Mouse (Mus musculus): Measurements from ENCODE around the gene Cmya5. TPM values are rescaled to one million over a fixed set of nuclear protein-coding genes. Genes with fewer than 3 reads are reported as not detected.

Gene Cmya5
- polyA plus RNA-seq, 1 experiment from 2014 or later = 0.56 TPM

- Histone ChIP-seq H3K36me3 (no peaks in the 10 kb centered on the region), H3K9ac (no peak overlapping the region), H3K4me3 (no peak overlapping the region), H3K4me1 (no peaks in the 10 kb centered on the region), H3K27me3 (no peaks in the 10 kb centered on the region), H3K27ac (no peak overlapping the region), H3K4me2 (no peak overlapping the region), H3K9me3 (no peaks in the 10 kb centered on the region)
- 78% methylated on average over 7 of the region's 7 CpGs for WGBS
- no peak for ATAC-seq (ENCODE audit: insufficient number of reproducible peaks, low FRiP score, low TSS enrichment, low read depth)
Measured at GRCm38 (mm10) chr13:93057492-93058260, 86.8 kb downstream of the Cmya5 start.

- no peak overlapping the region for H3K4me3 ChIP-seq
- H3K9me3 ChIP-seq = no peaks in the 10 kb centered on the region
- no peaks in the 10 kb centered on the region for H3K36me3 ChIP-seq
- no peak for ATAC-seq (ENCODE audit: insufficient number of reproducible peaks, low FRiP score, low TSS enrichment, low read depth)
- H3K27ac ChIP-seq = no peak overlapping the region
- 83% methylated on average over 1 of the region's 1 CpGs for WGBS
- no peaks in the 10 kb centered on the region for H3K27me3 ChIP-seq
- H3K4me2 ChIP-seq = no peak overlapping the region
- H3K9ac ChIP-seq = no peak overlapping the region
- no peaks in the 10 kb centered on the region for H3K4me1 ChIP-seq
Measured at GRCm38 (mm10) chr13:93056091-93056490, 88.4 kb downstream of the Cmya5 start.

- H3K4me1 ChIP-seq = no peaks in the 10 kb centered on the region
- no peak overlapping the region for H3K4me3 ChIP-seq
- H3K4me2 ChIP-seq = no peak overlapping the region
- H3K27me3 ChIP-seq = no peaks in the 10 kb centered on the region
- no peak overlapping the region for H3K27ac ChIP-seq
- no peaks in the 10 kb centered on the region for H3K36me3 ChIP-seq
- H3K9ac ChIP-seq = no peak overlapping the region
- no peak for ATAC-seq (ENCODE audit: insufficient number of reproducible peaks, low FRiP score, low TSS enrichment, low read depth)
- 66% methylated on average over 5 of the region's 5 CpGs for WGBS
- H3K9me3 ChIP-seq = no peaks in the 10 kb centered on the region
Measured at GRCm38 (mm10) chr13:93051483-93051882, 93.0 kb downstream of the Cmya5 start.

- Histone ChIP-seq H3K4me1 (no peaks in the 10 kb centered on the region), H3K9ac (no peak overlapping the region), H3K9me3 (no peaks in the 10 kb centered on the region), H3K27ac (no peak overlapping the region), H3K36me3 (no peaks in the 10 kb centered on the region), H3K4me3 (no peak overlapping the region), H3K27me3 (no peaks in the 10 kb centered on the region), H3K4me2 (no peak overlapping the region)
- 82% methylated on average over 9 of the region's 9 CpGs for WGBS
- no peak for ATAC-seq (ENCODE audit: insufficient number of reproducible peaks, low FRiP score, low TSS enrichment, low read depth)
Measured at GRCm38 (mm10) chr13:93041021-93041420, 103.5 kb downstream of the Cmya5 start.

GRCm38 (mm10) chr13:93036218-93036617 is 108.3 kb downstream of the Cmya5 start:
- no peaks in the 10 kb centered on the region for H3K36me3 ChIP-seq
- no peak overlapping the region for H3K4me2 ChIP-seq
- H3K4me1 ChIP-seq = no peaks in the 10 kb centered on the region
- no peaks in the 10 kb centered on the region for H3K9me3 ChIP-seq
- no peak overlapping the region for H3K4me3 ChIP-seq
- H3K27ac ChIP-seq = no peak overlapping the region
- no peaks in the 10 kb centered on the region for H3K27me3 ChIP-seq
- no peak for ATAC-seq (ENCODE audit: insufficient number of reproducible peaks, low FRiP score, low TSS enrichment, low read depth)
- H3K9ac ChIP-seq = no peak overlapping the region
- 73% methylated on average over 4 of the region's 4 CpGs for WGBS

- Histone ChIP-seq H3K9ac (no peak overlapping the region), H3K27me3 (no peaks in the 10 kb centered on the region), H3K4me3 (no peak overlapping the region), H3K9me3 (no peaks in the 10 kb centered on the region), H3K4me1 (no peaks in the 10 kb centered on the region), H3K4me2 (no peak overlapping the region), H3K27ac (no peak overlapping the region), H3K36me3 (no peaks in the 10 kb centered on the region)
- no peak for ATAC-seq (ENCODE audit: insufficient number of reproducible peaks, low FRiP score, low TSS enrichment, low read depth)
- 92% methylated on average over 4 of the region's 4 CpGs for WGBS
Measured at GRCm38 (mm10) chr13:93029337-93029736, 115.2 kb downstream of the Cmya5 start.

- Histone ChIP-seq H3K27me3 (no peaks in the 10 kb centered on the region), H3K27ac (no peak overlapping the region), H3K9me3 (no peaks in the 10 kb centered on the region), H3K4me1 (no peaks in the 10 kb centered on the region), H3K4me3 (no peak overlapping the region), H3K4me2 (no peak overlapping the region), H3K9ac (no peak overlapping the region), H3K36me3 (no peaks in the 10 kb centered on the region)
- ATAC-seq (ENCODE audit: insufficient number of reproducible peaks, low FRiP score, low TSS enrichment, low read depth) = no peak
- WGBS = 71% methylated on average over 2 of the region's 2 CpGs
Measured at GRCm38 (mm10) chr13:93024837-93025236, 119.7 kb downstream of the Cmya5 start.

- Histone ChIP-seq H3K9me3 (no peaks in the 10 kb centered on the region), H3K36me3 (no peaks in the 10 kb centered on the region), H3K9ac (no peak overlapping the region), H3K4me1 (no peaks in the 10 kb centered on the region), H3K27ac (no peak overlapping the region), H3K4me2 (no peak overlapping the region), H3K4me3 (no peak overlapping the region), H3K27me3 (no peaks in the 10 kb centered on the region)
- WGBS = 4% methylated on average over 1 of the region's 1 CpGs
- ATAC-seq (ENCODE audit: insufficient number of reproducible peaks, low FRiP score, low TSS enrichment, low read depth) = no peak
Measured at GRCm38 (mm10) chr13:93022158-93022557, 122.4 kb downstream of the Cmya5 start.

GRCm38 (mm10) chr13:93012952-93013351 is 131.6 kb downstream of the Cmya5 start:
- Histone ChIP-seq H3K27me3 (no peaks in the 10 kb centered on the region), H3K4me1 (no peaks in the 10 kb centered on the region), H3K36me3 (no peaks in the 10 kb centered on the region), H3K27ac (no peak overlapping the region), H3K4me3 (no peak overlapping the region), H3K9me3 (no peaks in the 10 kb centered on the region), H3K4me2 (no peak overlapping the region), H3K9ac (no peak overlapping the region)
- ATAC-seq (ENCODE audit: insufficient number of reproducible peaks, low FRiP score, low TSS enrichment, low read depth) = no peak
- 58% methylated on average over 8 of the region's 8 CpGs for WGBS

GRCm38 (mm10) chr13:93011315-93011714 is 133.2 kb downstream of the Cmya5 start:
- no peaks in the 10 kb centered on the region for H3K4me1 ChIP-seq
- H3K9ac ChIP-seq = no peak overlapping the region
- H3K27me3 ChIP-seq = no peaks in the 10 kb centered on the region
- H3K4me2 ChIP-seq = no peak overlapping the region
- no peak overlapping the region for H3K27ac ChIP-seq
- no peak overlapping the region for H3K4me3 ChIP-seq
- H3K9me3 ChIP-seq = no peaks in the 10 kb centered on the region
- 89% methylated on average over 4 of the region's 4 CpGs for WGBS
- no peak for ATAC-seq (ENCODE audit: insufficient number of reproducible peaks, low FRiP score, low TSS enrichment, low read depth)
- H3K36me3 ChIP-seq = no peaks in the 10 kb centered on the region

- WGBS = 76% methylated on average over 7 of the region's 7 CpGs
- no peak for ATAC-seq (ENCODE audit: insufficient number of reproducible peaks, low FRiP score, low TSS enrichment, low read depth)
Measured at GRCm38 (mm10) chr13:93010524-93010923, 134.0 kb downstream of the Cmya5 start.

GRCm38 (mm10) chr13:93007078-93007477 is 137.4 kb downstream of the Cmya5 start:
- no peak overlapping the region for H3K9ac ChIP-seq
- no peak for ATAC-seq (ENCODE audit: insufficient number of reproducible peaks, low FRiP score, low TSS enrichment, low read depth)
- no peaks in the 10 kb centered on the region for H3K27me3 ChIP-seq
- H3K9me3 ChIP-seq = no peaks in the 10 kb centered on the region
- WGBS = 79% methylated on average over 4 of the region's 4 CpGs
- no peak overlapping the region for H3K4me2 ChIP-seq
- no peaks in the 10 kb centered on the region for H3K36me3 ChIP-seq
- H3K4me1 ChIP-seq = no peaks in the 10 kb centered on the region
- H3K4me3 ChIP-seq = no peak overlapping the region
- no peak overlapping the region for H3K27ac ChIP-seq

More at GRCm38 (mm10) chr13:93010524-93010923, 134.0 kb downstream of the Cmya5 start:
- Histone ChIP-seq H3K27ac (no peak overlapping the region), H3K4me2 (no peak overlapping the region), H3K9ac (no peak overlapping the region), H3K9me3 (no peaks in the 10 kb centered on the region), H3K36me3 (no peaks in the 10 kb centered on the region), H3K4me3 (no peak overlapping the region), H3K4me1 (no peaks in the 10 kb centered on the region), H3K27me3 (no peaks in the 10 kb centered on the region)

GRCm38 (mm10) chr13:93006347-93006746 is 138.2 kb downstream of the Cmya5 start:
- Histone ChIP-seq H3K4me2 (no peak overlapping the region), H3K4me1 (no peaks in the 10 kb centered on the region), H3K36me3 (no peaks in the 10 kb centered on the region), H3K27me3 (no peaks in the 10 kb centered on the region), H3K4me3 (no peak overlapping the region), H3K9me3 (no peaks in the 10 kb centered on the region), H3K27ac (no peak overlapping the region), H3K9ac (no peak overlapping the region)
- 83% methylated on average over 4 of the region's 4 CpGs for WGBS
- no peak for ATAC-seq (ENCODE audit: insufficient number of reproducible peaks, low FRiP score, low TSS enrichment, low read depth)

All from limb, embryonic 15.5 days (tissue).